Mouse (Mus musculus) heart, embryonic 15.5 days (tissue): ENCODE data around the gene Sh3gl3. TPM values are rescaled to one million over a fixed set of nuclear protein-coding genes. Genes with fewer than 3 reads are reported as not detected.
"Not testable (repeated sequence)": the region's sequence is repeated elsewhere in the genome, so short reads cannot be mapped to it uniquely, and the experiment has no call there.

Source experiments
- ATAC-seq: fragments of 200-750 bp; cut with Nextera tagmentation; replicated peaks from 2 replicates; pipeline ENCODE4 v1.8.0; 2017; ENCODE audit warnings: low read depth, moderate TSS enrichment; ENCODE audit not compliant: insufficient number of reproducible peaks, insufficient read depth, low FRiP score
- H3K27ac ChIP-seq: fragments of 300-500 bp; sonication (generic); 2 replicates; pipeline ENCODE4 v1.5.1; 2015; ENCODE audit warnings: mild to moderate bottlenecking, inconsistent platforms
- H3K27me3 ChIP-seq: fragments of 300-500 bp; sonication (generic); 2 replicates; pipeline ENCODE4 v1.6.1; 2015; ENCODE audit warnings: inconsistent platforms
- H3K36me3 ChIP-seq: fragments of 300-500 bp; sonication (generic); 2 replicates; pipeline ENCODE4 v1.6.1; 2015; ENCODE audit warnings: mild to moderate bottlenecking, inconsistent platforms
- H3K4me1 ChIP-seq: fragments of 300-500 bp; sonication (generic); replicated peaks from 2 replicates; pipeline ENCODE4 v1.6.1; 2015; ENCODE audit warnings: inconsistent platforms
- H3K4me2 ChIP-seq: fragments of 300-500 bp; sonication (generic); 2 replicates; pipeline ENCODE4 v1.6.1; 2015; ENCODE audit warnings: inconsistent platforms, mild to moderate bottlenecking, moderate library complexity
- H3K4me3 ChIP-seq: fragments of 300-500 bp; sonication (generic); 2 replicates; pipeline ENCODE4 v1.5.1; 2015; ENCODE audit warnings: mild to moderate bottlenecking, inconsistent platforms
- H3K9ac ChIP-seq: fragments of 300-500 bp; sonication (generic); 2 replicates; pipeline ENCODE4 v1.6.1; 2015; ENCODE audit warnings: mild to moderate bottlenecking, inconsistent platforms
- H3K9me3 ChIP-seq: fragments of 300-500 bp; sonication (generic); replicated peaks from 2 replicates; pipeline ENCODE4 v1.6.1; 2016; ENCODE audit warnings: inconsistent platforms
- WGBS: fragments of 180-500 bp; shearing (Covaris S2); methylation state at CpG from one replicate; pipeline ENCODE4 v1.1.7; 2015; ENCODE audit warnings: mixed read lengths; 5-methylcytosine and 5-hydroxymethylcytosine counted together
- polyA plus RNA-seq: library from polyadenylated mRNA; unstranded; fragments of >200 nt; fragmentation: Nextera tagmentation; extraction: Ambion mirVana; gene quantifications from 2 replicates; pipeline ENCODE4 v1.2.1, GENCODE M21; 2015

Sh3gl3 gene
- polyA plus RNA-seq, 1 experiment from 2014 or later = 5.8 TPM

- Histone ChIP-seq H3K9ac (no peak overlapping the region), H3K4me1 (no peaks in the 10 kb centered on the region), H3K27me3 (no peaks in the 10 kb centered on the region), H3K9me3 (no peaks in the 10 kb centered on the region), H3K36me3 (no peaks in the 10 kb centered on the region), H3K4me3 (no peak overlapping the region), H3K4me2 (no peak overlapping the region), H3K27ac (no peak overlapping the region)
- WGBS = 52% methylated on average over 4 of the region's 4 CpGs
- ATAC-seq = no peak
These were observed 91.7 kb downstream of the Sh3gl3 start for GRCm38 (mm10) chr7:82265365-82265764.

GRCm38 (mm10) chr7:82269948-82270347 lies 96.3 kb downstream of the Sh3gl3 start:
- no peak for ATAC-seq
- no peak overlapping the region for H3K4me3 ChIP-seq
- H3K27ac ChIP-seq = no peak overlapping the region
- peaks cover 18% of the 10 kb centered on the region for H3K4me1 ChIP-seq
- no peaks in the 10 kb centered on the region for H3K9me3 ChIP-seq
- WGBS = 12% methylated on average over 1 of the region's 1 CpGs
- H3K36me3 ChIP-seq = no peaks in the 10 kb centered on the region
- no peak overlapping the region for H3K9ac ChIP-seq
- H3K4me2 ChIP-seq = no peak overlapping the region
- no peaks in the 10 kb centered on the region for H3K27me3 ChIP-seq

- H3K4me3 ChIP-seq = no peak overlapping the region
- WGBS = 43% methylated on average over 5 of the region's 5 CpGs
- ATAC-seq = no peak
- H3K4me1 ChIP-seq = peaks cover 18% of the 10 kb centered on the region
- no peaks in the 10 kb centered on the region for H3K27me3 ChIP-seq
- no peaks in the 10 kb centered on the region for H3K36me3 ChIP-seq
- H3K4me2 ChIP-seq = no peak overlapping the region
- H3K9me3 ChIP-seq = no peaks in the 10 kb centered on the region
- no peak overlapping the region for H3K9ac ChIP-seq
- H3K27ac ChIP-seq = peak overlapping the region; percentile 38
These were observed 98.1 kb downstream of the Sh3gl3 start for GRCm38 (mm10) chr7:82271742-82272141.

GRCm38 (mm10) chr7:82272875-82273274 lies 99.2 kb downstream of the Sh3gl3 start:
- not testable (repeated sequence) for H3K36me3 ChIP-seq, H3K9me3 ChIP-seq, H3K4me2 ChIP-seq, H3K27me3 ChIP-seq, H3K9ac ChIP-seq, H3K4me3 ChIP-seq, ATAC-seq, H3K27ac ChIP-seq
- peaks cover 18% of the 10 kb centered on the region for H3K4me1 ChIP-seq
- WGBS = 30% methylated on average over 5 of the region's 5 CpGs

- Histone ChIP-seq H3K27me3 (no peaks in the 10 kb centered on the region), H3K27ac (no peak overlapping the region), H3K4me3 (no peak overlapping the region), H3K4me1 (peaks cover 18% of the 10 kb centered on the region), H3K9ac (no peak overlapping the region), H3K36me3 (no peaks in the 10 kb centered on the region), H3K4me2 (no peak overlapping the region), H3K9me3 (no peaks in the 10 kb centered on the region)
- ATAC-seq = no peak
- WGBS = 43% methylated on average over 19 of the region's 19 CpGs
These were observed 100.5 kb downstream of the Sh3gl3 start for GRCm38 (mm10) chr7:82274011-82274709.

GRCm38 (mm10) chr7:82274975-82275374 lies 101.3 kb downstream of the Sh3gl3 start:
- Histone ChIP-seq H3K4me2 (no peak overlapping the region), H3K27me3 (no peaks in the 10 kb centered on the region), H3K9me3 (no peaks in the 10 kb centered on the region), H3K9ac (no peak overlapping the region), H3K27ac (no peak overlapping the region), H3K4me3 (no peak overlapping the region), H3K36me3 (no peaks in the 10 kb centered on the region), H3K4me1 (peaks cover 18% of the 10 kb centered on the region)
- no peak for ATAC-seq
- WGBS = 83% methylated on average over 5 of the region's 5 CpGs

- Histone ChIP-seq H3K27me3 (no peaks in the 10 kb centered on the region), H3K4me2 (no peak overlapping the region), H3K27ac (no peak overlapping the region), H3K9ac (no peak overlapping the region), H3K9me3 (no peaks in the 10 kb centered on the region), H3K4me3 (no peak overlapping the region), H3K36me3 (no peaks in the 10 kb centered on the region), H3K4me1 (peaks cover 18% of the 10 kb centered on the region)
- no peak for ATAC-seq
- WGBS = 66% methylated on average over 18 of the region's 18 CpGs
These were observed 102.0 kb downstream of the Sh3gl3 start for GRCm38 (mm10) chr7:82275529-82276204.

GRCm38 (mm10) chr7:82282011-82282410 lies 108.4 kb downstream of the Sh3gl3 start:
- ATAC-seq = no peak
- no peaks in the 10 kb centered on the region for H3K36me3 ChIP-seq
- peaks cover 9% of the 10 kb centered on the region; the same call in 1 of the 2 replicates for H3K4me1 ChIP-seq
- no peak overlapping the region for H3K9ac ChIP-seq
- 39% methylated on average over 8 of the region's 8 CpGs for WGBS
- no peak overlapping the region for H3K27ac ChIP-seq
- no peak overlapping the region for H3K4me3 ChIP-seq
- no peaks in the 10 kb centered on the region for H3K9me3 ChIP-seq
- H3K4me2 ChIP-seq = no peak overlapping the region
- H3K27me3 ChIP-seq = 0 out of 2 replicates have a peak, but pooled peaks cover 2% of the 10 kb centered on the region

GRCm38 (mm10) chr7:82282464-82282863 lies 108.8 kb downstream of the Sh3gl3 start:
- Histone ChIP-seq H3K27ac (no peak overlapping the region), H3K36me3 (no peaks in the 10 kb centered on the region), H3K4me3 (no peak overlapping the region), H3K9me3 (no peaks in the 10 kb centered on the region), H3K9ac (no peak overlapping the region), H3K4me1 (peaks cover 9% of the 10 kb centered on the region; the same call in 1 of the 2 replicates), H3K27me3 (0 out of 2 replicates have a peak, but pooled peaks cover 2% of the 10 kb centered on the region), H3K4me2 (no peak overlapping the region)
- no peak for ATAC-seq
- WGBS = 80% methylated on average over 13 of the region's 13 CpGs

GRCm38 (mm10) chr7:82287242-82287641 lies 113.6 kb downstream of the Sh3gl3 start:
- Histone ChIP-seq H3K4me2 (no peak overlapping the region), H3K9me3 (no peaks in the 10 kb centered on the region), H3K4me1 (peaks cover 4% of the 10 kb centered on the region; the same call in 1 of the 2 replicates), H3K4me3 (no peak overlapping the region), H3K27ac (no peak overlapping the region), H3K36me3 (no peaks in the 10 kb centered on the region), H3K9ac (no peak overlapping the region), H3K27me3 (0 out of 2 replicates have a peak, but pooled peaks cover 2% of the 10 kb centered on the region)
- no peak for ATAC-seq
- WGBS = 86% methylated on average over 2 of the region's 2 CpGs

- H3K9me3 ChIP-seq = no peaks in the 10 kb centered on the region
- no peak overlapping the region for H3K4me2 ChIP-seq
- ATAC-seq = no peak
- 59% methylated on average over 7 of the region's 7 CpGs for WGBS
- H3K27ac ChIP-seq = no peak overlapping the region
- no peaks in the 10 kb centered on the region for H3K4me1 ChIP-seq
- no peaks in the 10 kb centered on the region for H3K36me3 ChIP-seq
- no peaks in the 10 kb centered on the region for H3K27me3 ChIP-seq
- H3K4me3 ChIP-seq = no peak overlapping the region
- no peak overlapping the region for H3K9ac ChIP-seq
These were observed 119.8 kb downstream of the Sh3gl3 start for GRCm38 (mm10) chr7:82293441-82293840.

- no peak overlapping the region for H3K4me3 ChIP-seq
- no peaks in the 10 kb centered on the region for H3K27me3 ChIP-seq
- 79% methylated on average over 10 of the region's 10 CpGs for WGBS
- H3K9me3 ChIP-seq = no peaks in the 10 kb centered on the region
- no peak overlapping the region for H3K9ac ChIP-seq
- H3K36me3 ChIP-seq = no peaks in the 10 kb centered on the region
- no peak for ATAC-seq
- no peak overlapping the region for H3K4me2 ChIP-seq
- H3K4me1 ChIP-seq = no peaks in the 10 kb centered on the region
- H3K27ac ChIP-seq = no peak overlapping the region
These were observed 120.4 kb downstream of the Sh3gl3 start for GRCm38 (mm10) chr7:82294083-82294482.
